Mouse (Mus musculus) heart, embryonic 14.5 days (tissue): ENCODE measurements around the gene Prap1. TPM values are rescaled to one million over a fixed set of nuclear protein-coding genes. Genes with fewer than 3 reads are reported as not detected.

Source experiments
- ATAC-seq: fragments of 200-750 bp; cut with Nextera tagmentation; 2 replicates; pipeline ENCODE4 v1.8.0; 2017; ENCODE audit warnings: low read depth, moderate TSS enrichment; ENCODE audit not compliant: insufficient number of reproducible peaks, insufficient read depth, low FRiP score
- H3K27ac ChIP-seq, 2 experiments: fragments of 200-500 bp in 1 of 2; fragments of 300-500 bp in 1 of 2; sonication (generic) in 1 of 2; replicated peaks in 1 of 2; 2 replicates each; pipeline ENCODE4 v1.5.1; 2012 to 2014; ENCODE audit warnings: low read depth in 2 of 2, low read length in 2 of 2, control low read depth in 1 of 2, mild to moderate bottlenecking in 1 of 2, mixed read lengths in 1 of 2; ENCODE audit not compliant: control insufficient read depth in 1 of 2, insufficient read depth in 1 of 2
- H3K27me3 ChIP-seq: fragments of 300-500 bp; sonication (generic); 2 replicates; pipeline ENCODE4 v1.6.1; 2014; ENCODE audit warnings: mild to moderate bottlenecking, low read length, control low read depth; ENCODE audit not compliant: control insufficient read depth, insufficient read depth
- H3K36me3 ChIP-seq: fragments of 300-500 bp; sonication (generic); 2 replicates; pipeline ENCODE4 v1.6.1; 2014; ENCODE audit warnings: mild to moderate bottlenecking, control low read depth, low read length, mixed read lengths; ENCODE audit not compliant: control insufficient read depth, insufficient read depth
- H3K4me1 ChIP-seq, 2 experiments: fragments of 200-500 bp in 1 of 2; fragments of 300-500 bp in 1 of 2; sonication (generic) in 1 of 2; 2 replicates each; pipeline ENCODE4 v1.6.1; 2012 to 2014; ENCODE audit warnings: low read length in 2 of 2, control low read depth in 1 of 2, mixed read lengths in 1 of 2; ENCODE audit not compliant: control insufficient read depth in 2 of 2, insufficient read depth in 2 of 2
- H3K4me2 ChIP-seq: fragments of 300-500 bp; sonication (generic); 2 replicates; pipeline ENCODE4 v1.6.1; 2014; ENCODE audit warnings: mild to moderate bottlenecking, low read length
- H3K4me3 ChIP-seq, 2 experiments: fragments of 200-500 bp in 1 of 2; fragments of 300-500 bp in 1 of 2; sonication (generic) in 1 of 2; 2 replicates each; pipeline ENCODE4 v1.5.1; 2012 to 2014; ENCODE audit warnings: low read length in 2 of 2, mild to moderate bottlenecking in 2 of 2, control low read depth in 1 of 2, low read depth in 1 of 2, moderate library complexity in 1 of 2; ENCODE audit not compliant: control insufficient read depth in 1 of 2, insufficient read depth in 1 of 2
- H3K9ac ChIP-seq: fragments of 300-500 bp; sonication (generic); 2 replicates; pipeline ENCODE4 v1.6.1; 2014; ENCODE audit warnings: mild to moderate bottlenecking, low read length
- H3K9me3 ChIP-seq: fragments of 300-500 bp; sonication (generic); 2 replicates; pipeline ENCODE4 v1.6.1; 2016; ENCODE audit warnings: low read length, control low read depth; ENCODE audit not compliant: control insufficient read depth
- WGBS: fragments of 180-500 bp; shearing (Covaris S2); extraction: QIAGEN DNeasy Blood & Tissue Kit; methylation state at CpG from one replicate; pipeline ENCODE4 v1.1.7; 2014; 5-methylcytosine and 5-hydroxymethylcytosine counted together
- polyA plus RNA-seq: library from polyadenylated mRNA; unstranded; fragments of >200 nt; fragmentation: Nextera tagmentation; extraction: Ambion mirVana; gene quantifications from 2 replicates; pipeline ENCODE4 v1.2.1, GENCODE M21; 2014

Prap1 gene
- polyA plus RNA-seq, 1 experiment from 2014 or later = not detected

- peaks cover 5% of the 10 kb centered on the region; the same call in 1 of the 2 replicates for H3K9me3 ChIP-seq
- peaks cover 6 to 10% of the 10 kb centered on the region in 2 experiments; a peak in 3 of 4 replicates for H3K4me1 ChIP-seq
- H3K36me3 ChIP-seq = no peaks in the 10 kb centered on the region
- 2% methylated on average over 53 of the region's 53 CpGs for WGBS
- no peak overlapping the region for H3K27ac ChIP-seq
- peak overlapping the region; percentile 84 for H3K4me2 ChIP-seq
- ATAC-seq = peak; percentile 54; the same call in 1 of the 2 replicates
- H3K27me3 ChIP-seq = peaks cover 96% of the 10 kb centered on the region
- H3K9ac ChIP-seq = peak overlapping the region; percentile 61
- H3K4me3 ChIP-seq = peak overlapping the region; percentile 46 to 50
These were observed 35.5 kb upstream of the Prap1 start for GRCm38 (mm10) chr7:140057413-140058407.

DNA sequence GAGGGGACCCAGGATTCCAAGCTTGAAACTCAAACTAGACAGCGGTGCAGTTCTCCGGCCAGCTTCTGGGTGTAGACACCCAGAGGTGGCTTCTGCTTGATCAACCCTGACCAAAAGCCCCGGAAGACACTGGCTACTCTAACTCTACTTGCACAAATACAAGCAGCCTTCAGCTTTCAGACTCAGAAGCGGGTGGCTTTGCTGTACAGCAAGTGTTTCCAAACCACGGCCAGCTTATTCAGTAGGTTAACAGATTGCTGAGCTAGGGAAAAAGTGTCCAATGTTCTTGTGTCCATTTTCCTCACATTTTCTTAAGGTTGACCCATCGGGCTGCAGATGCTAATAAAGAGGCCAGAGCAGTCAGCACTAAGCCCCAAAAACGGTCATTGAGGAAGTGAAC is 34.7 kb upstream of the Prap1 start:
- H3K4me1 ChIP-seq = peaks cover 6 to 10% of the 10 kb centered on the region in 2 experiments; a peak in 3 of 4 replicates
- peak overlapping the region; percentile 84 for H3K4me2 ChIP-seq
- WGBS = 24% methylated on average over 7 of the region's 7 CpGs
- no peaks in the 10 kb centered on the region for H3K36me3 ChIP-seq
- peaks cover 96% of the 10 kb centered on the region for H3K27me3 ChIP-seq
- H3K9ac ChIP-seq = peak overlapping the region; percentile 61; the same call in 1 of the 2 replicates
- ATAC-seq = no peak
- peaks cover 5% of the 10 kb centered on the region; the same call in 1 of the 2 replicates for H3K9me3 ChIP-seq
- no peak overlapping the region for H3K27ac ChIP-seq
- H3K4me3 ChIP-seq = peak overlapping the region; percentile 46 to 50

DNA sequence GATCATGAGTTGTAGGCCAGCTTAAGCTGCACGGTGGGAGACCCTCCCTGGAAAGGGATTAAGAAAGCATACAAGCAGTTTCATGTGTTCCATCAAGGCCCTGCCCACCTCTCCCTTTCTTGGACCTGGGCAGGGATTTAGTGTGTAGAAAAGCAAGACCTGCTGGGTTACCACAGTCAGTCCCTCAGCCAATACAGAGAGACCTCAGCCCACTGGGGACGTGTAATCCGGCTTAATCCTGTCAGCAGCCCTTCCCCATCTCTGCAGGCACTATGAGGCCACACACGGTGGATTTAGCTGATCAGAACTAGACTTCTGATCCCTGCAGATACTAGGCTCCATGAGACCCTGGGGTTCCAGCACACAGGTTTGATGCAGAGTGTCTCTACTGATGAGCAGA is 33.6 kb upstream of the Prap1 start:
- Histone ChIP-seq H3K36me3 (no peaks in the 10 kb centered on the region), H3K4me3 (no peak overlapping the region), H3K9me3 (peaks cover 5% of the 10 kb centered on the region; the same call in 1 of the 2 replicates), H3K27me3 (peaks cover 96% of the 10 kb centered on the region), H3K4me2 (no peak overlapping the region), H3K4me1 (peaks cover 6 to 10% of the 10 kb centered on the region in 2 experiments; a peak in 3 of 4 replicates), H3K27ac (no peak overlapping the region), H3K9ac (no peak overlapping the region)
- WGBS = 21% methylated on average over 4 of the region's 4 CpGs
- no peak for ATAC-seq

DNA sequence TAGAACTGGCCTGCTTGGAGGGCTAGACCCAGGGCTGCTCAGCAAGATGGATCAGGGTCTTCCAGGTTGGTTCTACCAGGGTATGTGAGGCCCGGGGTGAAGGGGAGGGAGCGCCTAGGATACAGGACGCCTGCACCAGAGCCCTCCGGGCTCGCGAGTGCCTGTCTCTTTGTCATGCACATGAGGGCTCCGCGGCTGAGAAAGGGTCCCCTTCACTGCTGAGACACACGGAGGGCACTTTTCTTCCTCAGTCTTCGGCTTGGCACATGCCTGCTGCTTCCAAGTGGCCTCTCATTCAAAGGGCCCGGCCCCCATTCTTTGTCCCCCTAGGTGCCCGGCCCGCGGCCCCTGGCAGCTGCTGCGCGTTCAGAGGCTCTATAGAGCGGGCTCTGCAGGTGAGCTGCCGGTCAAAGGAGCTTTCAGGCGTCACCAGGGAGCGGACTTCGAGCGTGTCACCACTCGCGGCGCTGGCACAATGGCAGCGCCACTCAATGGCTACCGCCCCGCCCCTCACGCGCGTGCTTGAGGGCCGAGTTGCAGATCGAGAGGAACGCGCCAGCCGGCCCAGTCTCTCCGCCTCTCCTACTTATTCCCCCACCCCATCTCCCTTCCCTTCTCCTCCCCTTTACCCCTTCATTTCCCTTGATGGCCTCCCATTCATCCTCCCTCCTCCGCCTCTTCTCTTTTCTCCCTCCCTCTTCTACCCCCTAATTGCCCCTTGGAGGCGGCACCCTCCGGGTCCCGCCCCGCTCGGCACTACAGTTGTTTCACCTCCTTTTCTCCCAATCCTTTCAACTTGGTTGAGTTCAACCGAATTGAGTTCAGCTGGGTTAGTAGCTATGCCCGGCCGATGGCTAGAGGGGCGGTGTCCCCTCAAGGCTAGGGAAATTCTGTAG is 32.0 kb upstream of the Prap1 start:
- Histone ChIP-seq H3K4me1 (peaks cover 6 to 10% of the 10 kb centered on the region in 2 experiments; a peak in 3 of 4 replicates), H3K4me2 (peak overlapping the region; percentile 67), H3K36me3 (no peaks in the 10 kb centered on the region), H3K9me3 (no peaks in the 10 kb centered on the region), H3K27ac (no peak overlapping the region), H3K9ac (peak overlapping the region; percentile 1; the same call in 1 of the 2 replicates), H3K4me3 (peak overlapping the region; percentile 18 to 34), H3K27me3 (peaks cover 97% of the 10 kb centered on the region)
- 1% methylated on average over 47 of the region's 47 CpGs for WGBS
- ATAC-seq = no peak

GRCm38 (mm10) chr7:140061832-140062130 is 31.4 kb upstream of the Prap1 start:
- Histone ChIP-seq H3K36me3 (no peaks in the 10 kb centered on the region), H3K9me3 (no peaks in the 10 kb centered on the region), H3K4me2 (peak overlapping the region; percentile 67; the same call in 1 of the 2 replicates), H3K4me3 (peak overlapping the region in 1 of 2 experiments; percentile 34; a peak in 1 of 4 replicates), H3K27me3 (peaks cover 97% of the 10 kb centered on the region), H3K27ac (no peak overlapping the region), H3K4me1 (peaks cover 6 to 10% of the 10 kb centered on the region in 2 experiments; a peak in 3 of 4 replicates), H3K9ac (no peak overlapping the region)
- no peak for ATAC-seq
- 2% methylated on average over 6 of the region's 6 CpGs for WGBS

GRCm38 (mm10) chr7:140062307-140062706 is 30.9 kb upstream of the Prap1 start:
- Histone ChIP-seq H3K27ac (no peak overlapping the region), H3K4me3 (no peak overlapping the region), H3K4me2 (no peak overlapping the region), H3K4me1 (peaks cover 6 to 10% of the 10 kb centered on the region in 2 experiments; a peak in 3 of 4 replicates), H3K9me3 (no peaks in the 10 kb centered on the region), H3K9ac (no peak overlapping the region), H3K36me3 (no peaks in the 10 kb centered on the region), H3K27me3 (peaks cover 95% of the 10 kb centered on the region)
- ATAC-seq = no peak
- WGBS = 15% methylated on average over 11 of the region's 11 CpGs

GRCm38 (mm10) chr7:140063092-140063491 is 30.1 kb upstream of the Prap1 start:
- Histone ChIP-seq H3K4me2 (no peak overlapping the region), H3K36me3 (no peaks in the 10 kb centered on the region), H3K27me3 (peaks cover 87% of the 10 kb centered on the region), H3K4me1 (peaks cover 5 to 6% of the 10 kb centered on the region in 2 experiments; a peak in 3 of 4 replicates), H3K27ac (no peak overlapping the region), H3K9me3 (no peaks in the 10 kb centered on the region), H3K4me3 (no peak overlapping the region), H3K9ac (no peak overlapping the region)
- 24% methylated on average over 7 of the region's 7 CpGs for WGBS
- ATAC-seq = no peak
